Mouse (Mus musculus) lung, adult 2 months (tissue): ENCODE measurements around the gene Bbof1.

Source experiments
- CTCF ChIP-seq: fragments of 200-500 bp; IDR thresholded peaks from 2 replicates; pipeline ENCODE4 v1.5.1; 2011; ENCODE audit warnings: mild to moderate bottlenecking, low read length, control low read depth; ENCODE audit not compliant: insufficient read depth
- POLR2A ChIP-seq: fragments of 200-500 bp; IDR thresholded peaks from 2 replicates; pipeline ENCODE4 v1.6.1; 2011; ENCODE audit warnings: low read depth, mild to moderate bottlenecking, control low read depth, low read length, borderline replicate concordance; ENCODE audit errors: extremely low read depth

- TF ChIP-seq CTCF (no peak), POLR2A (no peak)
Measured at GRCm38 (mm10) chr12:84447386-84447785, 38.5 kb downstream of the Bbof1 start.
